Mouse (Mus musculus): ENCODE results near the gene Aldh3b3.
"Not testable (repeated sequence)": the region's sequence is repeated elsewhere in the genome, so short reads cannot be mapped to it uniquely, and the experiment has no call there.

- TF ChIP-seq CTCF (IDR thresholded peaks at IDR 0.05; ENCODE audit: borderline replicate concordance, control insufficient read depth, extremely low read depth, insufficient read depth, low read length, poor library complexity); POLR2A (IDR thresholded peaks at IDR 0.05; ENCODE audit: control insufficient read depth, extremely low read depth, insufficient read depth, low read length, poor library complexity): not testable (repeated sequence)
These were observed 16.2 kb downstream of the Aldh3b3 start for GRCm38 (mm10) chr19:3974608-3975007.
